Mouse (Mus musculus) cerebellum, postnatal 25 days (tissue): Measurements from ENCODE around the gene Uqcrq.
"Not testable (repeated sequence)": the region's sequence is repeated elsewhere in the genome, so short reads cannot be mapped to it uniquely, and the experiment has no call there.

Source experiments
- DNase-seq, 2 experiments: peaks; one replicate each; pipeline ENCODE4 v3.0.0; 2021; ENCODE audit warnings: mixed read lengths in 2 of 2

Uqcrq gene

DNA sequence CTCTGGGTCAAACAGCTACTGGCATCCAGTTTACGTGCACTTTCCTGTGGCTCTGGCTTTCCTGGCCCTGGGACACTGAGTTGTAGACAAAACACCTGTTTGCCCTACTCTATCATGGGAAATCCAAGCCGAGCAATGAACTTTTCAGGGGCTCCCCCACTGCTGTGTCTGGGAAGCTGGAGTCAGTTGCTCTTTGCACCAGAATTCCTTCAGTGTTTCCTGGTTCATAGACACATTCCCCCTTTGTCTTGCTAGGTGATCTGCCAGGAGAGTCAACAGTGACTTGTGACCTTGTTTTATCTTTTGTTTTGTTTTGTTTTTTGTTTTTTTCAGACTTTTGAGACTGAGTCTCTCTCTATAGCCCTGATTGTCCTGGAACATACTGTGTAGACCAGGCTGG, 20.7 kb upstream of the Uqcrq start:
- DNase-seq: no peak

DNA sequence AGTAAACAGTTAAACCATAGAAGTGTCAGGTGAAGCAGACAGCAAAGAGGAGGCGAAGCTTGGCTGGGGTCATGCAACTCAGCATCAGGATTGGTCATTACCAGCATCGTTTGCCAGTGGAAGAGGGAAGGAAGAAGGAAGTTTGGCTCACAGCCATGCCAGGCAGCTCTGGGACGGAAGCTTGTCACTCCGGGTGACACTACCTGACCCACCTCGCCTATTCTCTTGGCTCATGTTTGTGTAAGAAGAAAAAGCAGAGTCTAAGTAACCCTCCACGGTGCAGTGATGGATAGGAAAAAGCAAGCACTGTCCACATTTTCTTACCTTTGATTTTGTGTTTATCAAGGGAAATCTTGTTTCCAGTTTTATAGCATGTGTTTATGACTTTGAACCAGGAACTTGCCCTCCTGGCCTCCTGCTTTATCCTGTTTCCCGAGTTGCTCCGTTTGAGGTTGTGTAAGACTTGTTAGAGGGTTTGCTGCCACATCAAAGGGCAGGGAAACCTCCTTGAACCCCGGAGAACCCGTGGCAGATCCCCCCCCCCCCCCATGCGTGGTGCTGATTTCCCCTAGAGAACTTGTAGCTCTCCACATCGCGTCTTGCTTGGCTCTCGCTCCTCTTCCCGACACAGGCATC, 19.6 kb upstream of the Uqcrq start:
- DNase-seq: peak in 1 of 2 experiments; percentile 43

DNA sequence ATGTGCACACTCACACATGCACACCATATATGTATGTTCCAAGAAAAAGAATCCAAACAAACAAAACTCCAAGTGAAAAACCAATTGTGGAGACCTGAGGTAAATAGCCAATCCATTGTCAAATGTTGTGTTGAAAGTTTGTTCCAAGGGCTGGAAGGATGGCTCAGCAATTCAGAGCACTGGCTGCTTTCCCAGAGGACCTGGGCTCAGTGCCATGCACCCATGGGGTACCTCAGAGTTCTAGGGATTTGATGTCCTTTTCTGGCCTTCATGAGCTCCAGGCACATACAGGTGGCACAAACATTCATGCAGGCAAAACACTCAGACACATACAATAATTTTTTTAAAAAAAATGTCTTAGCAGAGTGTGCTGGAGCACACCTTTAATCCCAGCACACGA, 17.9 kb upstream of the Uqcrq start:
- peak; percentile 98 for DNase-seq

DNA sequence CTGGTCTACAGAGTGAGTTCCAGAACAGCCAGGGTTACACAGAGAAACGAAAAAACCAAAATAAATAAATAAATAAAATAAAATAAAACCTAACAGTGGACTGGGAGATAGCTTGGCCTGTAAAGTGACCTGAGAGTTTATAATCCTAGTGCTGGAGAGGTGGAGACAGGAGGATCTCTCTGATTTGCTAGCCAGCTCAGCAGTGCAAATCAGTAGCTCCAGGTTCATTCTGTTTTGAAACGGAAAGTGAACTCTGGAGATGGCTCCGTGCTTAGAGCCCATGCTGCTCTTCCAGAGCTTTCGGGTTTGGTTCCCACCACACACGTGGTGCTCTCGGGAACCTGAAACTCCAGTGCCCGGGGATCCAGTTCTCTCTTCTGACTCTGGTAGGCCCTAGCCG, 17.4 kb upstream of the Uqcrq start:
- no peak for DNase-seq

DNA sequence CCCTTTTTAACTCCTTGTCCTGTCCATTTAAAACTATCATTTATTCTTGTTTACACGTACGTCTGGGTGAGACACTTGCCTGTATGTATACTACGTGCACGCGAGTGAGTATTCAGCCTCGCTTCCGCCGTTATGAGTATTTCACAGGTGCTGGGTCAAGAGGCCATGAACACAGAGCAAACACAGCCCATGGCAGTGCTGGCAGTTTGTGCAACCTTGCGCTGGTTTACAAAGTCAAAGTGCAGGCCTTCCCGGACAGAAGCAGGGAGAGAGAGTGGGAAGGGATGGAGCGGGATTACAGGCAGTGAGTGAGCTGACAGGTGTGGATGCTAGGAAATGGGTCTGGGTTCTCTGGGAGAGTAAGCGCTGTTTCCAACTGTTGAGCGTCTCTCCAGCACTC, 15.6 kb upstream of the Uqcrq start:
- no peak for DNase-seq

DNA sequence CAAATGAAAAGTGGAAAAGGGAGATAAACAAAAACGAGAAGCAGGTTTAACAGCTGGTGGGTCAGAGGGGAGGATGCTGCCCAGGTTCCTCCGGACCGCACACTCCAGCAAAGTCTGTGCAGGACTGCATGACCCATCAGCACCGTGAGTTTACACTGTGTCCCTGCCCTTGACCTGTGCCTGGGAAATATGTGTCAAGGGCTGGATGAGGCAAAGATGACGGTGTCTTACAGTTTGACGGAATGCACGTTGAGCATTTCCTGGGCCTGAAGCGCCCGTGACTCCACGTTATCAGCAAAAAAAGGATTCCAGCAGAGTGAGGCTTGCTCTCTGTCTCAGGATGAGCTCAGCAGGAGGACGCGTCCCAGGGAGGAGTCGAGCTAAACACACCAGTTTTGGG, 14.9 kb upstream of the Uqcrq start:
- DNase-seq: no peak

DNA sequence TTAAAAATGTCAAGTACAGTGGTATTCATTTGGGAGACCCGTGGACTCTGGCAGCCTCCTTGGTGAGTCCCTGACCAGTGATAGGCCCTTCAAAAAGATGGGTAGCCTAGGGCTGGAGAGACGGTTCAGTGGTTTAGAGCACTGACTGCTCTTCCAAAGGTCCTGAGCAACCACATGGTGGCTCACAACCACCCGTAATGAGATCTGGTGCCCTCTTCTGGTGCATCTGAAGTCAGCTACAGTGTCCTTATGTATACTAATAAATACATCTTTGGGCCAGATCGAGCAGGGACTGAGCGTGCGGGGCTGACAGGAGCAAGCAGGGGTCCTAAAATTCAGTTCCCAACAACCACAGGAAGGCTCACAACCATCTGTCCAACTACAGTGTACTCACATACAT, 13.2 kb upstream of the Uqcrq start:
- DNase-seq: peak; percentile 51 to 71

DNA sequence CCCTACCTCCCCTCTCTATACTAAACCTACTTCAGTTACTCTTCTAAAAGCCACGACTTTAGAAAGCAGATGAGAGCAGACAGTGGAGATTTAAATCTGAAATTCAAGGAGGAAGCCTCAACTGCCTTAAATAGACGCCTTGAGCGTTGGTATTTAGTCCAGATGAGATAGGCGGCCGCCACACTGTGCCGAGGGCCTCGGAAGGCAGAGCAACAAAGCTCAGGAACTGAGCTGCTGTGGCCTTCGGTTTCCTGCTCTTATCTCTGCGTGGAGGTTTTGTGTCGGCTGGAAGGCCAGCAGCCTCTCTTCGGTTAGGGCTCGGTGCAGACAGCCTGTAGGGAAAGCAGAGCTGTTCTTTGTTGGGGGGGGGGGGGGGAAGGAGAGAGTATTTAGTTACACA, 11.3 kb upstream of the Uqcrq start:
- DNase-seq: no peak

DNA sequence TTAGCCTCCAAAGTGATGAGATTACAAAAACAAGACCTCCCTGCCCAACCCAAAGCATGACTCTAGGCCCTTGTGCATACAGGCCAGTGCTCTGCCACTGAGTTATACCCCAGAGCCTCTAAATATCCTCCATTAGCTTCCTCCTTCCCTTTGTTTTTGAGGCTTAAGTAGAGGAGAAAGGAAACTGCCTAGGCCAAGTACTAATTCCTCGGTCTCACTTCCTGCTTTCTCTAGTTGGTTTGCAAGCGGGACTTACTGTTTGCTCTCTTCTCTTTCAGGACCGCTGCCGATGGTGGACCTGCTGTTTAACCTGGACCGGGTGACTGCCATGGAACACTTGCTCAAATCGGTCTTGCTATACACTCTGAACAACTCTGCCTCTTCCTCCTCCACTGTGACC, 5.7 kb upstream of the Uqcrq start:
- no peak for DNase-seq

DNA sequence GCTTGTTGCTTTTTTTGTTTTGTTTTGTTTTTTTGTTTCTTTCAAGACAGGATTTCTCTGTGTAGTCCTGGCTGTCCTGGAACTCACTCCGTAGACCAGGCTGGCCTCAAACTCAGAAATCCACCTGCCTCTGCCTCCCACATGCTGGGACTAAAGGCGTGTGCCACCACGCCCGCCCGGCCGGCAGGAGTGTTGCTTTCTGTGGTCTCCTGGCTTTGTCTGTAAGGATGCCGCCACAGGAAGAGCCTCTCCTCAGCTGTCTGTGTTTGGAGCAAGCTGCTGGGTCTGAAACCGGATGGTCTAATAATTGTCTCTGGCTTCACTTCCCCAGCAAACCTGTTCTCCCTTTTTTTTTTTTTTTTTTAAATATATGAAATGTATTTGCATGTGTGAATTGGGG, 4.9 kb upstream of the Uqcrq start:
- DNase-seq: no peak

DNA sequence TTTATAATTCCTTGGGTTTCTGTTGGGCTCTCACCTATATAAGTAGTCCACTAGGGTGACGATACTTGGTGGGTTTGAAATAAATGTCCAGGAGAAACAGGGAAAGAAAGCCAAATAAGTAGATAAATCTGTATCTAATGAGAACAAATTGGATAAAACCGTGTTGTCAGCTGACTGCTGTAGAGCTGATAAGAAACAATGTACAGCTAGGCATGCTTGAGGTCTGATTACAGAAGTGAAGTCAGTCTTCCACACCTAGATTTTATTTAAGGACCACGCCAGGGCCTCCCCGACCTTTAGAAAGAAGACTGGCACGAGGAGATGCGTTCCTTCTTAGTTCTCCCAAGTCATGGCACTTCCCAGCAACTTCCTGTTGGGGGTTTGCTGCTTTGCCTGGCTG, 2.4 kb upstream of the Uqcrq start:
- no peak for DNase-seq

DNA sequence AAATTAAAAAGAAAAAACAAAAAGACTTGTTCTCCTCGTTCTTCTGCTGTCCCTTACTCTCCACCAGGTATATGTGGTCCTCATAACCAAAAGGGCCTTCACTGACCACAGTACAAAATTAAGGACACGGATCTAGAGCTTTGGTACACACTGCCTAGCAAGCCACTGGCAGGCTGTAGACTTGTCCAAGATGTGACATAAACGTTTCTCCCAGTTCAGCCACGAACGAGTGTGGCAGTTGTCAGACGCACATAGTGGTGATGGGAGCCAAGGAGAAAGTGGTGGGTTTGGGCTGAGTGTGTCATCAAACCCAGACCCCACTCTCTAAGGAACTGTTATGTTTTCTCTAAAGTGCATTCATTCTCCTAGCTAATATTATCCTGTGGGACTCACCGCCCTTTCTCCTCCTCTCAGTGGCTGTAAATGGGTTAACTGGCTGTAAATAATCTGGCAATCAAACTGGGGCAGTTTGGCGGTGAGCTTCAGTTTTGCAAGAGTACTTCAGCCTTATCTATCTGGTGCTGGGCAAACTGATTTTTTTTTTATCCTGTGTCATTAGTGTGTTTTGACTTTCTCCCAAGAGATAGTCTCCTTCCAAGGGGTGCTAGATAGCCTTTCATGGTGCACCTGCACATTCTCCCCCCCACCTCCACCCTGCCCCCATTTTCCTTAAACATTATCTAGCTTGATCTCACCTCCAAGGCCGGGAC, 871 bp upstream of the Uqcrq start:
- no peak for DNase-seq

DNA sequence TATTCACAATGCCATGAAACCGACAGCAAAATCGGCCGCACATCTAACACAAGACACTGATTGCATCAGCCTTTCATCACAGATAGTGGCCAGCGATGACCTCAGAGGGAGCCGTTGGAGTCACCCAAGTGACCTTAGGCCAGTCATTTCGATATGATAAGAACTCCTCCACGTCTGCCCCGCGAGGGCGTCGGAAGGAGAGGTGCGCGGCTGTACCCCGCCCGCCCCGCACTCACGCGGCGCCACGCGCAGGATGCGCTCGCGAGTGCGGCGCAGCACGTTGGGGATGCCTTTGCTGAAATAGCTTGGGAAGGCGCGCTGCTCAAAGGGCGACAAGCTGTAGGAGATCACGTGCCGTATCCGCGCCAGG, 346 bp downstream of the Uqcrq start:
- DNase-seq: no peak

DNA sequence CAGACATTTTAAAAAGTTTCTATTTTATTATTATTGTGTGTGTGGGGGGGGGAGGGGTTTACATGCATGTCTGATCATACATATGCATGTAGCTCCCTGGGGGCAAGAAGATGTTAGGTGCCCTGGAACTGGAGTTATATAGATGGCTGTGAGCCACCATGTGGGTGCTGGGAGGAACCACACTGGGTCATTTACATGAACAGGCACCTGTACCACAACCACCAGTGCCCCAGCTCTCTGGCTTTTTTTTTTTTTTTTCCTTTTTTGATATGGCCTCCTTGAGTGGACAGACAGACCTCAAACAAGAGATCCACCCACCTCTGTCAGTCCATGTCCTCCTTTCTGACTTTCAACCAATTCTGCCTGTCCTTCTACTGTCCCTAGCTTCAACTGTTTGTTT, 1.4 kb downstream of the Uqcrq start:
- DNase-seq: no peak

DNA sequence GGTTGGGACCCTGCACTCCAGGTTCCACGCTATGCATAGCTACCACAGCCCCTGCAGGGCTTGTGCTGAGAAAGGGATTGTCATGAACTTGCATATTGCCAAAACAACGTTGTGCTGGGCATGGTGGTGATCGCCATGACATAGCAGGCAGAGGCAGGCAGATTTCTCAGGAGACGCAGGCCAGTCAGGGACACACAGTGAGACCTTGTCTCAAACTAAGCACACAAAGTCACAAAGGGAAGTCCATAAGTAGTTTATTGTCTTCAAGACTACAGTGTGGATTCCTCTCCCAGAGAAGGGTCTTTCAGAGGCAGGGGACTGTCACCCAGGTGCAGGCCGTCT, 1.9 kb downstream of the Uqcrq start:
- no peak for DNase-seq

DNA sequence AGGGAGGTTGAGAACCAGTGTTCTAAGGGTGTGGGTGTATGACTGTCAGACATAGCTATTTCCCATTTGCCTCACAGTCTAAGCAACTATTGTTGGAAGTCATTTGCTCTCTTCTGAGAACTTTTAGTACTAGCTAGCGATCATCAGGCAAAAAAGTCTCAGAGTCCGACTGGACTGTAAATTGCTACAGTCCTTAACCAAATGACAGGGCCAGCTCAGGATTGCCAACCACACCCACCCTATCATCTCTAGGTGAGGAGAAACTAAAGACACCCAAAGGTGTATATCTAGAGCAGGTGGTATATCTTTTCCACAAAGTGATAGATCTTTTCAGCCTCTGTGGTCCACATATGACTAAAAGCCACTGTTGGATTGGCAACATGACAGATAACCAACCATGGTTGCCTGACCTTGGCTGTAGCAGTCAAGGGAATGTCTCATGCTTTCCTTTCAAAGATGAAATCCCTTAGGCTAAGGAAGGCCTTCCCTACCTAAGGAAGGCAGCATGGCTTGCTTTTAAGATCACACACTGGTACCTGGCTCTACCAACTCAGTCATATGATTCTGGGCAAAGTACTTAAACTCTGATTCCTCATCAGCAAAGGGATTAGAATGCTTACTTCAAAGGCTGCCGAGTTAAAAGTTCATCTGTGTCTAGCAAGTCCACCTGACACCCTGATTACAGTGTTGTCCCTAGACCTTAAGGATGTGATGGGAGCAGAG, 2.5 kb downstream of the Uqcrq start:
- no peak for DNase-seq

DNA sequence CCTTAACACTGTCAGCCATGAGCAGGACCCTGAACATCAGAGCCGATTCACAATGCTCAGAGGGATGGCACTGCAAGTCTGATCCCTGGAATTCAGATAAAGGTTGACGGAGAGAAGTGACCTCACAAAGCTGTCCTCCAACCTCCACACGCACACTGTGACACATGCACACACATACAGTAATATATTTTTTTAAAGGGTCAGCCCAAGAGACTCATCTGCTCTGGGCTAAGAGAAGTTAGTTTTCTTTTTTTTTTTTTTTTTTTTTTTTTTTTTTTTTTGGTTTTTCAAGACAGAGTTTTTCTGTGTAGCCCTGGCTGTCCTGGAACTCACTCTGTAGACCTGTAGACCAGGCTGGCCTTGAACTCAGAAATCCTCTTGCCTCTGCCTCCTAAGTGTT, 3.7 kb downstream of the Uqcrq start:
- DNase-seq: not testable (repeated sequence)

DNA sequence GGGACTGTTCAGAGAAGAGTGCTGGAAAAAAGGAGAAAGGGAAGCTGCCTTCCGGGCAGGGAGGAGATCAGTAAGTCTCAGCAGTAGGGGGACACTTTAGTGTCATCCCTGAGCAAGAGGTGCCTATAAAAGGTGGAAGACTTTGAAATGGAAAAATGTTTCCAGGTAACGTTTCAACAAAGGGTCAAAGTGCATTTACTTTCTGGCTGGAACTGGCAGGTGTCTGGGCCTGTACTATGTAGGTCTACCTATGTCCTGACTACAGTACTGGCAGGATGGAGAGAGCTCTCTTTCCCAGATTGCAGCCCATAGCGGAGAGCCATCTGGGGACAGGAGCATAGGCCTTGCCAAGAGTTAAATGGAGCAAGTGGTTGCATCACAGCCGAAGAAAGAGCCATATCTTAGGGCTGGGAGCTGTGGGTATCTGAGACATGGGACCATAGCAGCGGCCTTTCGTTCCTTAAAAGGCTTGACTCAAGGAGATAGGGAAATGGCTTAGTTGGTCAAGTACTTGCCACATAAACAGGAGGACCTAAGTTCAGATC, 4.8 kb downstream of the Uqcrq start:
- DNase-seq: peak; percentile 45 to 54

DNA sequence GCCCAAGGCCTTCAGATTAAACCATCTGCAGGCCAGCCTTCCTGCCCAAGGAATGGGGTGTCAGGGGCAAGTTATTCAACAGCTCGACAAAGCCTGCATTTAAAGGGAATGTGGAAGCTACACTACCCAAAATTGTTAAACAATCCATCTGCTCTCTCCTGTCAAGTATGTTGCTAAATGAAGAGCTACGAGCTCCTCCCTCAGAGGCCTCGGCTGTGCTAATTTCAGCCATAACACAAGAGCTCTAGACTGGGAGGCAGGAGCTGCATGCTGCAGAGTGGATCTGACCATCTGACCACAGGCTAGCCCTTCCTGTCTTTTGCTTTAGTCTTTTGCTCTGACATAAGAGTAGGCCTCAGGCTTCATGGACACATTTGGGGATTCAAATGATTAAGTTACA, 5.4 kb downstream of the Uqcrq start:
- no peak for DNase-seq

DNA sequence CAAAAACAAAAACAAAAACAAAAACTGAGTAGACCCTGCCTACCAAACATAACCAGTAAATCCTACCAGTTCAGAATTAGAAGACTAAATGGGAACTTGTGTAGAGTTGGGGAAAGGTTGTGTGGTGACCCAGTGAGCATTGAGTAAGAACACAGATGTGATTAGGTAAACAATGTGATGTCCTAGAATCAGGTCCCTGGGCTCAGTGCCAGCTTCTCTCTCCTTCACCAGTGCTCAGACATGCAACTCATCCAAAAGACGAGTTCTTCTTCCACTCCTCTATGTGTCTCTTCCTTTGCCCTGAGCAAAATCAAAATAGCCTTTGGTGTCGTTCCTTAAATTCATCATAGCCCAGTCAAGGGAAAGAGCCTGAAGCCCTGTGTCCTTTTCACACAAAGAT, 5.8 kb downstream of the Uqcrq start:
- DNase-seq: peak in 1 of 2 experiments; percentile 49

DNA sequence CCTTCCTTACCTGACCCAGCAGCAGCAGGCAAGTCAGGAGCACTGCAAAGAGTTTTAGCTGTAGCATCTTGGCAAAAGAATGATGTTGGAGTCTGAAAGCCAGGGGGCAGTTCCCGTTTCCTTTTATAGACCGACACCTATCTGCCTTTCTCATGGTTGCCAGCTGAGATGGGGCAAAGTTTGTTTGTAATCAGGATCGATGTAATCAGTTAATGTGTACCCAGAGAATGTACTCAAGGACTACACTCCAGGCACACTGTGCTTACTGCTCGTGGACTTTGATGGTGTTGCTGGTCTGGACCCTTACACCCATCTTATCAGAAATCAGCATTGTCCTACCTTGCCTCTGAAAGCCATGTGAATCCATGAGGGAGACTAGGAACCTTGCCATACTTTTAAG, 7.6 kb downstream of the Uqcrq start, which contains the start of gene Leap2:
Gene Leap2 (minus strand): TSS at position 135 of the 400 bp plus-strand sequence.
- no peak for DNase-seq

DNA sequence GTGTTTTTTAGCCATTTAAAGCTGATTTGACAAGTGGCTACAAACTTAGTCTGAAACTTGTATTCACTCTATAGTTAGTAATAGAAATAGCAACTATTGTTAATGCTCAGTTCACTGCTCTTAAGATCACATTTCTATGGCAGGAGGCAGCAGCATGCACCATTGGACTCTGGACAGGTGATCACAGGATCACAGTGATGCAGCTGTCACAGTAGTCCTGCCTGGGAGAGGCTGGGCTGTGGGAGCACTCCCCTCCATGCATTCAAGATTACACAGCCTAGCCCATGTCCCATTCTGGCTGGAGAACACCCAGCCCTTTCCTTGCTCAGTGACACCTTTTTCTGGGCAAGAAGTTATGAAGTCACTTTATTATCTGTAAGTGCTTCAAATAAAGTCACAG, 12.6 kb downstream of the Uqcrq start:
- no peak for DNase-seq

DNA sequence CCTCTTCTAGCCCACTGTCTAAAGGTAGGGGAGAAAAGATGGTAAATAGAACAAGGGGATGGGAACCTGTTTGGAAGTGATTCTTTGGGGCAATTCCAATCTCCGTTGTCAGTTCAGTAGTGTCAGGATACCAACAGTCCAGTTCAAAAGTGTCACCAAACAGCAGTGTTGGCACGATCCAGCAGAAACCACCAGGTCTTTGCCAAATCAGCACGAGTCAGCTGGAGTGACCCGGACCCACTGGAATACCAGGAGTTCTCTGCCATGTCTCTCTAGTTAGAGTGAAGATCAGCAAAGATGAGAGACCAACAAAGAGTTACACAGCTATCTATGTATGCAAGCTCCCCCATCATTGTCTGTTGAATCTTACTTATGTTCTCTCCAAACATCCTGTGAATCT, 16.8 kb downstream of the Uqcrq start:
- no peak for DNase-seq

DNA sequence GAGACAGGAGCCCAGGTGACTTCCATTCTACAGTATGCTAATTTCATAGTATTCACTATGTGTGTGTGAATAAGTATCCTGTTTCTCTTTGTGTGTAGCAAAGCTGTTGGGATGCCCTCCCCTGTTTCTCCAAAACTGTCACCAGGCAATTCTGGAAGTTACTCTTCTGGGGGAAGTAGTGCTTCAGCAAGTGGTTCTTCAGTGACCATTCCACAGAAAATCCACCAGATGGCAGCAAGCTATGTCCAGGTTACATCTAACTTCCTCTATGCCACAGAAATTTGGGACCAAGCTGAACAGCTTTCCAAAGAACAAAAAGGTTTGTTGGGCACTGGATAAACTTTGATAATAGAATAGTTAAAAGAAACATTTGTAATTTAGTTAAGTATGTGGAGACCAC, 18.9 kb downstream of the Uqcrq start:
- no peak for DNase-seq
